Mouse (Mus musculus) T-helper 2 cell (primary cell): ENCODE data around the gene Chrna1.

Source experiments
- in situ Hi-C: fragments of 300-600 bp; cut with MboI, MseI; formaldehyde crosslinking; loops from one replicate; pipeline ENCODE4 v1.15.1; 2025; ENCODE audit warnings: high pct_unique_total_duplicates

Gene Chrna1

GRCm38 (mm10) chr2:73580166-73580565, at the start of gene Chrna1:
TSS of gene Chrna1 (minus strand) at chr2:73580338.
- in situ Hi-C loops = loop anchor here (25.0 kb wide), 1 partner anchor 1082 kb away; the partner anchor contains the start of genes Evx2 and Hoxd13

DNA sequence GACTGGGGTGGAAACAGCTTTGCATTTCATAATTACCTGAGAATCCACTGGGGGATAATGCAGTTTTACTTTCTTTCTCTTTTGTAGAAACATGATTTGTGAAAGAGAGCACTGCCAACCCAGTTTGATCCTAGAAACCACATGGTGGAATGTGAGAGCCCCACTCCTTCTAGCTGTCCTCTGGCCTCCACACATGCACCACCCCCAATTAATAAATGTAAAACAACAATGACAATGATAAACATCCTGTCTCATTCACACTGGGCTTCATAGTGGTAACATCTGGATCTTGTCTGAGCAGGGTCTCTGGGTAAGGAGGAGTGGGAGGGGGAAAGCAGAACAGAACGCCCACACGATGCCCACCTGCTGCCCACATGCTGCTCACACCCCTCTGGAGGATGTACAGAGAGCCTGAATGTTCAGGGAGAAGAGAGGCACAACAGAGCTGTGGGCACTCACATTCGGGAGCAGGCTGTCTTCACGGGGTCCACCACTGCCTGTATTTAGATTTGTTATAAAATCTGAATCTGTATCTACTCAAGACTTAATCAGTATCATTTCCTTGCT, 38.4 kb upstream of the Chrna1 start:
- in situ Hi-C loops = no loop called here

GRCm38 (mm10) chr2:73616434-73617057, 36.4 kb upstream of the Chrna1 start:
- in situ Hi-C loops = no loop called here

- in situ Hi-C loops = no loop called here
Measured at GRCm38 (mm10) chr2:73615456-73615855, 35.3 kb upstream of the Chrna1 start.

DNA sequence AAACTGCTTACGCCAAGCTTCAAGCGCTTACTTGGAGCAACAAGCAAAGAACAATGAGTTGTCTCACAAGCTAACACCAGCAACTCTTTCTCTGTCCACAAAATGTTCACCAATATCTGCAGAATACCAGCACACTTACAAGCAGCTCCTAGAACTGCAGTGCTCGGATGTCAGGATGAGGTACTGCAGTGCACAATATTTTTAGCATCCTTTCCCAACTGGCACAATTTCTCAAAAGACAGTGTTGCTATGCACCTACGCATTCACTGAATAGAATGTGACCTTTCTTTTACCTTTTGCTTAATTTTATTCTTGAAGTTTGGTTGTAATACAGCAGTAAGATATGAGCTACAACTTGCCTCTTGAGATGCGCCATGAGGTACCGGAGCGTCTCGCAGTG, 34.2 kb upstream of the Chrna1 start:
- in situ Hi-C loops = no loop called here

DNA sequence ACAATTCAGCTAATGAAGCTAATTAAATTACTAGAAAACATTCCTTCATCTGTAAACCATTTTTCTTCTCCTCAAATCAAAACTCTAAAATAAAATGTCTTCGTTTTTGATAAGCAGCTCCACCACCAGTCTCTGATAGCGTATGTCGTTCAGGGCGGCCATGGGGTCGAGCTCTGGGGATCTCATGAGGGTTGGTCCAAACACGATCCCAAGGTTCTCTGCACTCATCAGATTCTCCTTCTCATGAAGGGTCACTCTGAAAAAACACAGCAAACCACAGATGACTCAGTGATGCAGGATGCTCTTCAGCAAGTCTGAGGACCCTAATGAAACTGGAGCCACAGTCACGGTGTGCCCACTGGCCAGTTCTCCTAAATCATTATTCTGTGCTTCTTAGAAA, 32.8 kb upstream of the Chrna1 start:
- in situ Hi-C loops = no loop called here

GRCm38 (mm10) chr2:73612367-73612914, 32.3 kb upstream of the Chrna1 start:
- in situ Hi-C loops = no loop called here

GRCm38 (mm10) chr2:73611798-73612197, 31.7 kb upstream of the Chrna1 start:
- in situ Hi-C loops = no loop called here

DNA sequence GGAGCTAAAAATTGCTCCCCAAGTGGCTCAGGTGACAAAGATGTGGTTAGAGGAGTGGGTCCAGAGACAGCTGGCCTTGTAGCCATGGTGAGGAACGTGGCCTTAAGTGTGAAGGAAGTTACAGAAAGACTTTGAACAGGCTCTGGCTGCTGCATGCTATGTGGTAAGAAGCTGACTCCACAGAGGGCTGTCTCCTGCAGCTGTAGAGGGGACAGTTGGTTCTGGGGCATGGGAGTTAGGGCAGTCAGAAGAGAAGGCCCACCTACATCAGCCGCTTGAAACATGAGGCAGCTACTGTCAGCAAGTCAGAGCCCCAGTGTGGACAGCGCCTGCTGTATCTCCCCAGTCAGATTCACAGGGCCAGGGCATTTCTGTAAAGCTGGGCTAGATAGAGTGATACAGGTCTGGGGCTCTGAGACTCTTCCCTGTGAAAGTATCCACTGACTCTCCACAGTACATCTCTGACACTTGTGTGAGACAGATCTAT, 29.6 kb upstream of the Chrna1 start:
- in situ Hi-C loops = no loop called here

GRCm38 (mm10) chr2:73609067-73609723, 29.1 kb upstream of the Chrna1 start:
- in situ Hi-C loops = no loop called here

DNA sequence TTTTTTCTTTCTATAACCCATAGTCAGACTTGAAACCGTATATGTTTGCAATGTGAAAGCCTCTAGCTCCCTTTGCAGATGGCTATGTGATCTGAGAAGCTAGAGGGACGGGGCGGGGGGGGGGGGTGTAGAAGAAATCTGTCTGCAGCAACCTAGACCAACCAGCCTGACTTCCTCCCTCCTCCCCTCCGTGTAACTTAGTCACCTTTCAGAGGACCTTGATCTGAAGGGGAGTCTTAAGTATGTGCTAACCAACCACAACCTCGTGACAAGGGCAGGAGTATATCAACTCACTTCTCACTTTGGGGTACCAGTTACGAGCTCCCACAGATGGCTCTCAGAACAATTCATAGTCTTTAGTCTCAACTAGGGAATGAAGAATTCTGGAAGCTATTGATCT, 28.3 kb upstream of the Chrna1 start:
- in situ Hi-C loops = no loop called here

DNA sequence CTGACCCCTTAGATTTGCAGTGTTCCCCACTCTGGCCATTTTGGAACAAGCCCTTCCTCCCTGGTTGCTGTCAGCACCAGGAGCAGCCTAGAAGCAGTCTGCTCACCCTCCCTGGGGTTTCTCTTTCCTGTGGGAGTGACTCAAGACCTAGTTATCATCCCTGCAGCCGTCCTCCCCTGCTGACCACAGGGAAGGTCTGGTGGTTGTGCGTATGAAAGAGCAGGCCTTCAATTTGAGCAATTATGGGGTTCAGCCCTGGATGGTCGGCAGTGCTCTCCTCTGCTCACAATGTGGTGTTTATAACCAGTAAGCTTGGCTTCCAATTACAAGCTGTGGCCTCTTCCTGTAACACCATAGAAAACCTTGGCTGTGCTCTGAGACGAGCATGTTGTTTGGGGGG, 27.5 kb upstream of the Chrna1 start:
- in situ Hi-C loops = no loop called here

- in situ Hi-C loops = no loop called here
Measured at GRCm38 (mm10) chr2:73607146-73607545, 27.0 kb upstream of the Chrna1 start.

- in situ Hi-C loops = no loop called here
Measured at GRCm38 (mm10) chr2:73606616-73607015, 26.5 kb upstream of the Chrna1 start.

DNA sequence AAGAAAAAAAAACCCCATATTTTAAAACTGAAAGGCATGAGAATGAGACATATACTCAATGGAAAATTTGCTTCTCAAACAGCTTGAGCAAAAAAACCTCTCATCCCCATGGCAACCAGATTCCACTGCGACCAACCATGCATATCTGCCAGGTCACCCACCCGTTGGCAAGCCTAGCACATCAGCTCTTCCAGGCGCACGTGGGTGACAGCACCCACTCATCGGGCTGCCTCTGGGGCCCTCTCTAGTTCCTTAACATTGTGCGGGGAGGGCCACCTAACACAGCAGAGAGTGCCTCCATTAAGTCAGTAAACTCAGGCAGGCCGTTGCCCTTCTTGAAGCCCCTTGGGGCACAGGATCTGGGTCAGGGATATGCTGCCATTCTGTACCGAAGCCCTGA, 24.9 kb upstream of the Chrna1 start:
- in situ Hi-C loops = no loop called here

GRCm38 (mm10) chr2:73604579-73604978, 24.4 kb upstream of the Chrna1 start:
- in situ Hi-C loops = no loop called here

GRCm38 (mm10) chr2:73600650-73601049, 20.5 kb upstream of the Chrna1 start:
- in situ Hi-C loops = no loop called here

DNA sequence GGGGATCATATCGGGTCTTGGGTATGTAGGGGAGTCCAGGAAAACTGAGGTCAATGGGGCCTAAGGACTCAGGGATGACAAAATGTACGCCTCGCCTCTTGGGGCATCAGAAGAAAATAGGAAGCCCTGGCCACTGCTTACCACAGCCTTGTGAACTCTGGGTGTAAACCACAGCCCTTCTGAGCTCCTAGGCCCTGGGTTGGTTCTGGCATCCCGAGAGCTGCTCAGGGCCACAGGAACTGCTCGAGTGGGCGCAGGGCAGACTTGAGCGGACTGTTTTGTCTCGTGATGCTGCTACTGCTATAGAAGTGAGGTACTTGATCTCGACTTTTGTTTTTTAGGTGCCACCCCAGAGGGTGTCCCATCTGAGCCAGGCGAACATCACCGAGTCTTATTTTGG, 17.6 kb upstream of the Chrna1 start:
- in situ Hi-C loops = loop anchor here (25.0 kb wide), 1 partner anchor 1065 kb away; the partner anchor contains the start of genes Evx2 and Hoxd13

- in situ Hi-C loops = loop anchor here (25.0 kb wide), 1 partner anchor 1066 kb away; the partner anchor contains the start of genes Evx2 and Hoxd13
Measured at GRCm38 (mm10) chr2:73596786-73597185, 16.6 kb upstream of the Chrna1 start.

DNA sequence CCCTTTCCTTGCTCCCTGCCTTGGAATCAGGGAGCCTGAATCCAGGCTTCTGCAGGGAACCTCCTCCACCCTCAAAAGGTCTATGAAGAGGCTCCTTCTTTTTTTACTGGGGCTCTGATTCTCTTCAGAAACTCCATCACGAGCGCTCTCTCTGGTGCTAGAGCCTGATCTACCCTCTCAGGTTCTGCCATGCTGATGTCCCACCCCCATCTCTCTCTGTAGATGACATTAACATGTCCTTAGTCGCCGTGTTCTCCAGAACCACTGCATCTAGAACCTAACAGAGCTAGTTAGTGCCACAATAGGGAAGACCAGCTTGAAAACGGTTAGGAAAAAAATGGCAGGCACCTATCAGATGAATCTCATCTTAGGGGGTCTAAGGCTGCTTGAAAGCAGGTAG, 16.2 kb upstream of the Chrna1 start:
- in situ Hi-C loops = loop anchor here (25.0 kb wide), 1 partner anchor 1066 kb away; the partner anchor contains the start of genes Evx2 and Hoxd13

GRCm38 (mm10) chr2:73593101-73593439, 12.9 kb upstream of the Chrna1 start:
- in situ Hi-C loops = loop anchor here (25.0 kb wide), 1 partner anchor 1069 kb away; the partner anchor contains the start of genes Evx2 and Hoxd13
